Mouse (Mus musculus) naive thymus-derived CD4-positive, alpha-beta T cell, adult 2 months (primary cell): ENCODE results near the gene Kcnip1.
A peak's percentile ranks its signal among the peaks of the same experiment; 100 is the strongest.

Experiments
- DNase-seq: peaks from one replicate; pipeline ENCODE4 v3.0.0-alpha.2; 2011; ENCODE audit warnings: low read depth

The Kcnip1 gene

GRCm38 (mm10) chr11:33938561-33939274, 54.2 kb downstream of the Kcnip1 start:
- DNase-seq = peak; percentile 91

GRCm38 (mm10) chr11:33937641-33938040, 55.3 kb downstream of the Kcnip1 start:
- DNase-seq = peak; percentile 41

GRCm38 (mm10) chr11:33934286-33934685, 58.7 kb downstream of the Kcnip1 start:
- peak; percentile 81 for DNase-seq

GRCm38 (mm10) chr11:33932386-33933111, 60.4 kb downstream of the Kcnip1 start:
- DNase-seq = peak; percentile 75

- peak; percentile 93 for DNase-seq
These were observed 61.0 kb downstream of the Kcnip1 start for GRCm38 (mm10) chr11:33931836-33932385.

- DNase-seq = no peak
These were observed 63.5 kb downstream of the Kcnip1 start for GRCm38 (mm10) chr11:33929412-33929811.

GRCm38 (mm10) chr11:33928658-33929057, 64.3 kb downstream of the Kcnip1 start:
- DNase-seq = peak; percentile 83

- no peak for DNase-seq
These were observed 65.1 kb downstream of the Kcnip1 start for GRCm38 (mm10) chr11:33927836-33928235.

GRCm38 (mm10) chr11:33927321-33927720, 65.6 kb downstream of the Kcnip1 start:
- no peak for DNase-seq

GRCm38 (mm10) chr11:33926551-33926950, 66.4 kb downstream of the Kcnip1 start:
- no peak for DNase-seq

GRCm38 (mm10) chr11:33925778-33926177, 67.2 kb downstream of the Kcnip1 start:
- DNase-seq = no peak

GRCm38 (mm10) chr11:33923031-33923430, 69.9 kb downstream of the Kcnip1 start:
- DNase-seq = no peak

GRCm38 (mm10) chr11:33921451-33921850, 71.5 kb downstream of the Kcnip1 start:
- no peak for DNase-seq

GRCm38 (mm10) chr11:33919826-33920225, 73.1 kb downstream of the Kcnip1 start:
- peak; percentile 52 for DNase-seq

- DNase-seq = no peak
These were observed 74.5 kb downstream of the Kcnip1 start for GRCm38 (mm10) chr11:33918424-33918823.

- peak; percentile 82 for DNase-seq
These were observed 75.4 kb downstream of the Kcnip1 start for GRCm38 (mm10) chr11:33917574-33917973.

GRCm38 (mm10) chr11:33914216-33914615, 78.7 kb downstream of the Kcnip1 start:
- no peak for DNase-seq

- DNase-seq = no peak
These were observed 79.9 kb downstream of the Kcnip1 start for GRCm38 (mm10) chr11:33913061-33913460.

GRCm38 (mm10) chr11:33912151-33912571, 80.8 kb downstream of the Kcnip1 start:
- no peak for DNase-seq

- DNase-seq = no peak
These were observed 82.0 kb downstream of the Kcnip1 start for GRCm38 (mm10) chr11:33910982-33911381.

GRCm38 (mm10) chr11:33908360-33909175, 84.4 kb downstream of the Kcnip1 start:
- no peak for DNase-seq

GRCm38 (mm10) chr11:33903494-33903893, 89.5 kb downstream of the Kcnip1 start:
- DNase-seq = no peak
